Mouse (Mus musculus) midbrain, embryonic 13.5 days (tissue): ENCODE measurements around the gene Pgbd5. TPM values are rescaled to one million over a fixed set of nuclear protein-coding genes. Genes with fewer than 3 reads are reported as not detected.
A peak's percentile ranks its signal among the peaks of the same experiment; 100 is the strongest.

ENCODE experiments used
- ATAC-seq: fragments of 200-750 bp; cut with Nextera tagmentation; 2 replicates; pipeline ENCODE4 v1.8.0; 2017; ENCODE audit warnings: mild to moderate bottlenecking, moderate TSS enrichment, moderate library complexity
- H3K27ac ChIP-seq: fragments of 300-500 bp; sonication (generic); 2 replicates; pipeline ENCODE4 v1.5.1; 2015; ENCODE audit warnings: inconsistent platforms, mild to moderate bottlenecking, moderate library complexity
- H3K27me3 ChIP-seq: fragments of 300-500 bp; sonication (generic); 2 replicates; pipeline ENCODE4 v1.6.1; 2015; ENCODE audit warnings: mild to moderate bottlenecking, inconsistent platforms
- H3K36me3 ChIP-seq: fragments of 300-500 bp; sonication (generic); 2 replicates; pipeline ENCODE4 v1.6.1; 2015; ENCODE audit warnings: mild to moderate bottlenecking, inconsistent platforms
- H3K4me1 ChIP-seq: fragments of 300-500 bp; sonication (generic); replicated peaks from 2 replicates; pipeline ENCODE4 v1.6.1; 2015; ENCODE audit warnings: inconsistent platforms
- H3K4me2 ChIP-seq: fragments of 300-500 bp; sonication (generic); replicated peaks from 2 replicates; pipeline ENCODE4 v1.6.1; 2015; ENCODE audit warnings: moderate library complexity, mild to moderate bottlenecking, inconsistent platforms
- H3K4me3 ChIP-seq: fragments of 300-500 bp; sonication (generic); replicated peaks from 2 replicates; pipeline ENCODE4 v1.5.1; 2015; ENCODE audit warnings: mild to moderate bottlenecking, inconsistent platforms
- H3K9ac ChIP-seq: fragments of 300-500 bp; sonication (generic); replicated peaks from 2 replicates; pipeline ENCODE4 v1.6.1; 2015; ENCODE audit warnings: mild to moderate bottlenecking, inconsistent platforms
- H3K9me3 ChIP-seq: fragments of 300-500 bp; sonication (generic); 2 replicates; pipeline ENCODE4 v1.6.1; 2016; ENCODE audit warnings: mild to moderate bottlenecking, inconsistent platforms
- whole genome bisulfite sequencing: fragments of 180-500 bp; shearing (Covaris S2); methylation state at CpG from one replicate; pipeline ENCODE4 v1.1.7; 2015; 5-methylcytosine and 5-hydroxymethylcytosine counted together
- polyA plus RNA-seq: library from polyadenylated mRNA; unstranded; fragments of >200 nt; fragmentation: Nextera tagmentation; extraction: Ambion mirVana; gene quantifications from 2 replicates; pipeline ENCODE4 v1.2.1, GENCODE M21; 2015

Gene Pgbd5
- polyA plus RNA-seq, 1 experiment from 2014 or later: 7.6 TPM

GRCm38 (mm10) chr8:124339742-124340141, 99.7 kb downstream of the Pgbd5 start:
- H3K27ac ChIP-seq: no peak overlapping the region
- no peaks in the 10 kb centered on the region for H3K27me3 ChIP-seq
- H3K36me3 ChIP-seq: peaks cover 98% of the 10 kb centered on the region
- no peak overlapping the region for H3K4me2 ChIP-seq
- 0 out of 2 replicates have a peak overlapping the region, but pooled peaks have one; percentile 3 for H3K9ac ChIP-seq
- WGBS: 83% methylated on average over 3 of the region's 3 CpGs
- ATAC-seq: no peak
- no peak overlapping the region for H3K4me3 ChIP-seq
- H3K4me1 ChIP-seq: peaks cover 12% of the 10 kb centered on the region
- no peaks in the 10 kb centered on the region for H3K9me3 ChIP-seq

- Histone ChIP-seq H3K4me2 (no peak overlapping the region), H3K4me3 (no peak overlapping the region), H3K9me3 (no peaks in the 10 kb centered on the region), H3K36me3 (peaks cover 94% of the 10 kb centered on the region), H3K27me3 (no peaks in the 10 kb centered on the region), H3K9ac (no peak overlapping the region), H3K27ac (no peak overlapping the region), H3K4me1 (peaks cover 12% of the 10 kb centered on the region)
- no peak for ATAC-seq
- WGBS: 90% methylated on average over 13 of the region's 13 CpGs
These were observed 103.2 kb downstream of the Pgbd5 start for GRCm38 (mm10) chr8:124336302-124336701.

- H3K4me3 ChIP-seq: no peak overlapping the region
- no peak overlapping the region for H3K9ac ChIP-seq
- H3K4me2 ChIP-seq: no peak overlapping the region
- H3K9me3 ChIP-seq: no peaks in the 10 kb centered on the region
- peaks cover 15% of the 10 kb centered on the region for H3K4me1 ChIP-seq
- no peaks in the 10 kb centered on the region for H3K27me3 ChIP-seq
- 58% methylated on average over 11 of the region's 11 CpGs for WGBS
- peaks cover 82% of the 10 kb centered on the region for H3K36me3 ChIP-seq
- H3K27ac ChIP-seq: no peak overlapping the region
- ATAC-seq: no peak
These were observed 107.8 kb downstream of the Pgbd5 start for GRCm38 (mm10) chr8:124331706-124332105.

- WGBS: 88% methylated on average over 3 of the region's 3 CpGs
- H3K27me3 ChIP-seq: no peaks in the 10 kb centered on the region
- ATAC-seq: peak; percentile 37; the same call in 1 of the 2 replicates
- H3K4me1 ChIP-seq: peaks cover 15% of the 10 kb centered on the region
- no peak overlapping the region for H3K4me3 ChIP-seq
- no peak overlapping the region for H3K4me2 ChIP-seq
- peaks cover 81% of the 10 kb centered on the region for H3K36me3 ChIP-seq
- no peaks in the 10 kb centered on the region for H3K9me3 ChIP-seq
- peak overlapping the region; percentile 45 for H3K27ac ChIP-seq
- H3K9ac ChIP-seq: no peak overlapping the region
These were observed 108.4 kb downstream of the Pgbd5 start for GRCm38 (mm10) chr8:124331094-124331493.

- 53% methylated on average over 2 of the region's 3 CpGs for WGBS
- ATAC-seq: peak; percentile 65; the same call in 1 of the 2 replicates
- peak overlapping the region; percentile 45 for H3K27ac ChIP-seq
- peaks cover 81% of the 10 kb centered on the region for H3K36me3 ChIP-seq
- H3K4me3 ChIP-seq: no peak overlapping the region
- H3K4me2 ChIP-seq: no peak overlapping the region
- H3K4me1 ChIP-seq: peaks cover 15% of the 10 kb centered on the region
- H3K27me3 ChIP-seq: no peaks in the 10 kb centered on the region
- no peaks in the 10 kb centered on the region for H3K9me3 ChIP-seq
- H3K9ac ChIP-seq: no peak overlapping the region
These were observed 109.0 kb downstream of the Pgbd5 start for GRCm38 (mm10) chr8:124330433-124330832.

- Histone ChIP-seq H3K4me3 (no peak overlapping the region), H3K4me1 (peaks cover 15% of the 10 kb centered on the region), H3K36me3 (peaks cover 81% of the 10 kb centered on the region), H3K9ac (no peak overlapping the region), H3K9me3 (no peaks in the 10 kb centered on the region), H3K27ac (peak overlapping the region; percentile 53), H3K4me2 (no peak overlapping the region), H3K27me3 (no peaks in the 10 kb centered on the region)
- WGBS: 56% methylated on average over 10 of the region's 10 CpGs
- no peak for ATAC-seq
These were observed 109.8 kb downstream of the Pgbd5 start for GRCm38 (mm10) chr8:124329690-124330089.

GRCm38 (mm10) chr8:124328259-124328658, 111.2 kb downstream of the Pgbd5 start:
- Histone ChIP-seq H3K27ac (0 out of 2 replicates have a peak overlapping the region, but pooled peaks have one; percentile 53), H3K9me3 (no peaks in the 10 kb centered on the region), H3K4me3 (no peak overlapping the region), H3K4me1 (peaks cover 15% of the 10 kb centered on the region), H3K27me3 (no peaks in the 10 kb centered on the region), H3K9ac (no peak overlapping the region), H3K4me2 (no peak overlapping the region), H3K36me3 (peaks cover 80% of the 10 kb centered on the region)
- WGBS: 81% methylated on average over 7 of the region's 7 CpGs
- ATAC-seq: no peak

GRCm38 (mm10) chr8:124323356-124323755, 116.1 kb downstream of the Pgbd5 start:
- Histone ChIP-seq H3K9me3 (no peaks in the 10 kb centered on the region), H3K4me2 (no peak overlapping the region), H3K27me3 (no peaks in the 10 kb centered on the region), H3K27ac (no peak overlapping the region), H3K9ac (no peak overlapping the region), H3K36me3 (peaks cover 48% of the 10 kb centered on the region), H3K4me3 (no peak overlapping the region), H3K4me1 (peaks cover 31% of the 10 kb centered on the region)
- no peak for ATAC-seq
- WGBS: 96% methylated on average over 14 of the region's 14 CpGs

- Histone ChIP-seq H3K4me3 (no peak overlapping the region), H3K36me3 (peaks cover 29% of the 10 kb centered on the region), H3K4me2 (0 out of 2 replicates have a peak overlapping the region, but pooled peaks have one; percentile 22), H3K27me3 (no peaks in the 10 kb centered on the region), H3K9me3 (no peaks in the 10 kb centered on the region), H3K9ac (no peak overlapping the region), H3K27ac (peak overlapping the region; percentile 77), H3K4me1 (peaks cover 48% of the 10 kb centered on the region)
- ATAC-seq: peak; percentile 44; the same call in 1 of the 2 replicates
- 44% methylated on average over 12 of the region's 12 CpGs for WGBS
These were observed 118.1 kb downstream of the Pgbd5 start for GRCm38 (mm10) chr8:124321227-124321840.

GRCm38 (mm10) chr8:124319316-124319652, 120.2 kb downstream of the Pgbd5 start:
- Histone ChIP-seq H3K9ac (no peak overlapping the region), H3K27ac (no peak overlapping the region), H3K4me1 (peaks cover 67% of the 10 kb centered on the region), H3K36me3 (peaks cover 10% of the 10 kb centered on the region), H3K27me3 (no peaks in the 10 kb centered on the region), H3K4me2 (no peak overlapping the region), H3K4me3 (no peak overlapping the region), H3K9me3 (no peaks in the 10 kb centered on the region)
- 93% methylated on average over 4 of the region's 4 CpGs for WGBS
- ATAC-seq: no peak
